Mouse (Mus musculus) ES-E14 (cell line): ENCODE data around the gene Iqgap3. TPM values are rescaled to one million over a fixed set of nuclear protein-coding genes. Genes with fewer than 3 reads are reported as not detected.

Source experiments
- DNase-seq: peaks from one replicate; pipeline ENCODE4 v3.0.0-alpha.2; 2013; ENCODE audit warnings: low read depth, low spot score
- H3K27ac ChIP-seq: 2 replicates; pipeline ENCODE4 v1.5.1; 2012; ENCODE audit warnings: low read depth, mild to moderate bottlenecking, low read length, moderate library complexity, mixed read lengths; ENCODE audit not compliant: poor library complexity, insufficient read depth, severe bottlenecking
- H3K36me3 ChIP-seq: 2 replicates; pipeline ENCODE4 v1.6.1; 2012; ENCODE audit warnings: mild to moderate bottlenecking, low read length, moderate library complexity, mixed read lengths; ENCODE audit not compliant: control insufficient read depth, poor library complexity, insufficient read depth, severe bottlenecking
- H3K4me1 ChIP-seq, 2 experiments: fragments of 150-350 bp in 1 of 2; sonication (generic) in 1 of 2; 2 replicates each; pipeline ENCODE4 v1.6.1; 2012; ENCODE audit warnings: low read length in 2 of 2, mild to moderate bottlenecking in 1 of 2, mixed read lengths in 1 of 2; ENCODE audit not compliant: control insufficient read depth in 2 of 2, insufficient read depth in 2 of 2, poor library complexity in 1 of 2
- H3K4me3 ChIP-seq, 2 experiments: fragments of 150-350 bp in 1 of 2; sonication (generic) in 1 of 2; 2 replicates each; pipeline ENCODE4 v1.5.1; 2012; ENCODE audit warnings: low read length in 2 of 2, low read depth in 1 of 2, mild to moderate bottlenecking in 1 of 2, mixed read lengths in 1 of 2; ENCODE audit not compliant: insufficient read depth in 1 of 2, poor library complexity in 1 of 2, severe bottlenecking in 1 of 2
- H3K9ac ChIP-seq: 2 replicates; pipeline ENCODE4 v1.6.1; 2012; ENCODE audit warnings: low read depth, mild to moderate bottlenecking, low read length, mixed read lengths; ENCODE audit not compliant: poor library complexity, insufficient read depth, severe bottlenecking
- H3K9me3 ChIP-seq: fragments of 150-350 bp; sonication (generic); 2 replicates; pipeline ENCODE4 v1.6.1; 2012; ENCODE audit warnings: low read depth, mild to moderate bottlenecking, low read length; ENCODE audit not compliant: control insufficient read depth, insufficient read depth
- CHD2 ChIP-seq: IDR thresholded peaks from 2 replicates; pipeline ENCODE4 v1.6.1; 2014; ENCODE audit warnings: mild to moderate bottlenecking, low read depth, low read length, inconsistent platforms
- HCFC1 ChIP-seq: IDR thresholded peaks from 2 replicates; pipeline ENCODE4 v1.6.1; 2012; ENCODE audit warnings: low read length, inconsistent platforms, borderline replicate concordance; ENCODE audit not compliant: insufficient read depth
- MAFK ChIP-seq: IDR thresholded peaks from 2 replicates; pipeline ENCODE4 v1.6.1; 2014; ENCODE audit warnings: mild to moderate bottlenecking, low read depth, low read length, inconsistent platforms; ENCODE audit not compliant: insufficient read depth
- ZC3H11A ChIP-seq: IDR thresholded peaks from 2 replicates; pipeline ENCODE4 v1.6.1; 2012; ENCODE audit warnings: low read depth, mild to moderate bottlenecking, inconsistent platforms, low read length, borderline replicate concordance
- ZNF384 ChIP-seq: IDR thresholded peaks from 2 replicates; pipeline ENCODE4 v1.6.1; 2012; ENCODE audit warnings: low read depth, low read length, inconsistent platforms
- in situ Hi-C, 2 experiments: fragments of 600-800 bp; cut with MboI; formaldehyde crosslinking; loops; one replicate each; pipeline ENCODE4 v1.15.1; 2025; ENCODE audit warnings: low sequenced_read_pairs in 2 of 2, inconsistent platforms in 1 of 2; ENCODE audit not compliant: unreplicated experiment in 2 of 2
- total RNA-seq: library from RNA; depleted of rRNA; stranded (reverse); fragments of 300-350 nt; gene quantifications from 2 replicates; pipeline ENCODE4 v1.2.3, GENCODE M21; 2012

Iqgap3 gene
- total RNA-seq, 1 experiment = 60.3 TPM

GRCm38 (mm10) chr3:88145952-88146351 lies 64.2 kb downstream of the Iqgap3 start:
- in situ Hi-C loops = no loop called here
- no peak overlapping the region for H3K27ac ChIP-seq
- DNase-seq = no peak
- H3K9me3 ChIP-seq = no peaks in the 10 kb centered on the region
- no peak overlapping the region for H3K4me3 ChIP-seq
- TF ChIP-seq ZNF384 (no peak), MAFK (no peak), ZC3H11A (no peak), CHD2 (no peak), HCFC1 (no peak)
- peaks cover 28 to 70% of the 10 kb centered on the region in 2 experiments for H3K4me1 ChIP-seq
- no peaks in the 10 kb centered on the region for H3K36me3 ChIP-seq
- H3K9ac ChIP-seq = no peak overlapping the region

GRCm38 (mm10) chr3:88146376-88147112 lies 64.8 kb downstream of the Iqgap3 start:
- in situ Hi-C loops = no loop called here
- DNase-seq = no peak
- Histone ChIP-seq H3K4me1 (peaks cover 27 to 73% of the 10 kb centered on the region in 2 experiments), H3K27ac (no peak overlapping the region), H3K4me3 (no peak overlapping the region), H3K9me3 (no peaks in the 10 kb centered on the region), H3K9ac (no peak overlapping the region), H3K36me3 (no peaks in the 10 kb centered on the region)
- no peak for TF ChIP-seq HCFC1
- TF ChIP-seq CHD2 = no peak

GRCm38 (mm10) chr3:88147444-88147843 lies 65.7 kb downstream of the Iqgap3 start:
- H3K4me3 ChIP-seq = no peak overlapping the region
- no peak for DNase-seq
- H3K9ac ChIP-seq = no peak overlapping the region
- H3K4me1 ChIP-seq = peaks cover 27 to 73% of the 10 kb centered on the region in 2 experiments
- H3K27ac ChIP-seq = no peak overlapping the region
- in situ Hi-C loops = no loop called here
- no peaks in the 10 kb centered on the region for H3K36me3 ChIP-seq
- no peaks in the 10 kb centered on the region for H3K9me3 ChIP-seq
- TF ChIP-seq MAFK (no peak), CHD2 (no peak), ZNF384 (no peak), HCFC1 (no peak), ZC3H11A (no peak)

- Histone ChIP-seq H3K36me3 (no peaks in the 10 kb centered on the region), H3K9me3 (no peaks in the 10 kb centered on the region), H3K4me3 (no peak overlapping the region), H3K27ac (no peak overlapping the region), H3K4me1 (peaks cover 27 to 71% of the 10 kb centered on the region in 2 experiments), H3K9ac (no peak overlapping the region)
- in situ Hi-C loops = no loop called here
- TF ChIP-seq MAFK (no peak), HCFC1 (no peak), ZC3H11A (no peak), CHD2 (no peak), ZNF384 (no peak)
- DNase-seq = no peak
Measured at GRCm38 (mm10) chr3:88147866-88148265, 66.1 kb downstream of the Iqgap3 start.

GRCm38 (mm10) chr3:88148354-88148753 lies 66.6 kb downstream of the Iqgap3 start:
- Histone ChIP-seq H3K27ac (no peak overlapping the region), H3K9ac (no peak overlapping the region), H3K4me3 (no peak overlapping the region), H3K36me3 (no peaks in the 10 kb centered on the region), H3K4me1 (peaks cover 27 to 71% of the 10 kb centered on the region in 2 experiments), H3K9me3 (no peaks in the 10 kb centered on the region)
- TF ChIP-seq HCFC1 = no peak
- TF ChIP-seq ZC3H11A = no peak
- no peak for TF ChIP-seq ZNF384
- TF ChIP-seq CHD2 = no peak
- TF ChIP-seq MAFK = no peak
- in situ Hi-C loops = no loop called here
- DNase-seq = no peak
